Mouse (Mus musculus) olfactory bulb, adult 2 months (tissue): Measurements from ENCODE around the gene Klf2. TPM values are rescaled to one million over a fixed set of nuclear protein-coding genes. Genes with fewer than 3 reads are reported as not detected.
A peak's percentile ranks its signal among the peaks of the same experiment; 100 is the strongest.

ENCODE experiments used
- H3K27ac ChIP-seq: fragments of 200-500 bp; 2 replicates; pipeline ENCODE4 v1.5.1; 2012; ENCODE audit warnings: low read depth, low read length; ENCODE audit not compliant: insufficient read depth
- H3K4me1 ChIP-seq: fragments of 200-500 bp; 2 replicates; pipeline ENCODE4 v1.6.1; 2012; ENCODE audit warnings: low read length; ENCODE audit not compliant: control insufficient read depth, insufficient read depth
- H3K4me3 ChIP-seq: fragments of 200-500 bp; 2 replicates; pipeline ENCODE4 v1.5.1; 2012; ENCODE audit warnings: mild to moderate bottlenecking, low read depth, low read length, moderate library complexity; ENCODE audit not compliant: insufficient read depth
- CTCF ChIP-seq: fragments of 200-500 bp; IDR thresholded peaks from 2 replicates; pipeline ENCODE4 v1.5.1; 2012; ENCODE audit warnings: low read depth, mild to moderate bottlenecking, low read length, moderate library complexity; ENCODE audit not compliant: insufficient read depth
- POLR2A ChIP-seq: fragments of 200-500 bp; IDR thresholded peaks from 2 replicates; pipeline ENCODE4 v1.6.1; 2012; ENCODE audit warnings: mild to moderate bottlenecking, low read depth, low read length, moderate library complexity; ENCODE audit not compliant: insufficient read depth
- WGBS: fragments of 180-500 bp; shearing (Covaris S2); methylation state at CpG from one replicate; pipeline ENCODE4 v1.1.7; 2018; 5-methylcytosine and 5-hydroxymethylcytosine counted together
- polyA plus RNA-seq: library from polyadenylated mRNA; stranded (reverse); fragments of >200 nt; gene quantifications from 2 replicates; pipeline ENCODE4 v1.2.4, GENCODE M21; 2012; ENCODE audit warnings: low replicate concordance; ENCODE audit not compliant: missing spikeins, insufficient read depth, insufficient read length

Gene Klf2
- polyA plus RNA-seq, 1 experiment, result not detected

DNA sequence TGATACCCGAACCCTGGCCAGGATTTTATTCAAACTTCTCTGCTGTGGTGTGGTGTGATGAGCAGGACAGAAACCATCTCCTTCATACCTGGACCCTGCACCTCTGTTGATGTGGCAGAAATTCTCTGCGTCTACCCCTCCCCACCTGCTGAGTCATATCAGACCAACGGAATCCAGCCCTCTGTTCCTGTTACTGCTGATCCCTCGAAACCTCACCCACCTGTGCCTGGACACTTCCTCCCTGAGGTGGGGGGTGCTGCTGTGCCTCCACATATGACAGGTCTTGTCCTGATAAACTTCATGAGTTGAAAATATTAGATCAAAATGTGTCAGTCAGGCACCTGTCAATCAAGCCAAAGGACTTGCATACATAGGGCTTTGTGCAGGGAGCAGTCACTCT lies 33.5 kb upstream of the Klf2 start:
- no peak for TF ChIP-seq POLR2A
- no peak for TF ChIP-seq CTCF
- H3K27ac ChIP-seq, result no peak overlapping the region
- no peaks in the 10 kb centered on the region for H3K4me1 ChIP-seq
- H3K4me3 ChIP-seq, result no peak overlapping the region
- 73% methylated on average over 4 of the region's 4 CpGs for WGBS

DNA sequence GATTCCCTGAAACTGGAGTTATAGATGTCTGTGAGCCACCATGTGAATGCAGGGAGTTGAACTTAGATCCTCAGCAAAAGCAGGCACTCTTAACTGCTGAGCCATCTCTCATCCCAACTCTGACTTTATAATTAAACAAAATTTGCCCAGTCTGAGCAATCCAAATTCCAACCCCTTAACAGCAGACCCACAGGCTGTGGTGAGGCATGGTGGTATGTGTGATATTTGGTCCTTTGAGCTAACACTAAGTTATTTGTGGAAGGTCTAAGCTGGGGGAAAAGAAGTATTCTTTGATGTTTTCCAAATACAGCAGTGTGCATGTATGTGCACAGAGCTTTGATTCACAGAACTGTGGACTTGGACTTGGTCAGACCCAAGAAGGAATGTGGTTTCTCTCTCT lies 29.8 kb upstream of the Klf2 start:
- Histone ChIP-seq H3K4me3 (no peak overlapping the region), H3K4me1 (no peaks in the 10 kb centered on the region), H3K27ac (no peak overlapping the region)
- TF ChIP-seq POLR2A (no peak), CTCF (no peak)

- no peak for TF ChIP-seq CTCF
- TF ChIP-seq POLR2A, result no peak
- no peak overlapping the region for H3K27ac ChIP-seq
- WGBS, result 87% methylated on average over 2 of the region's 2 CpGs
These were observed 27.7 kb upstream of the Klf2 start for GRCm38 (mm10) chr8:72291104-72291503.

DNA sequence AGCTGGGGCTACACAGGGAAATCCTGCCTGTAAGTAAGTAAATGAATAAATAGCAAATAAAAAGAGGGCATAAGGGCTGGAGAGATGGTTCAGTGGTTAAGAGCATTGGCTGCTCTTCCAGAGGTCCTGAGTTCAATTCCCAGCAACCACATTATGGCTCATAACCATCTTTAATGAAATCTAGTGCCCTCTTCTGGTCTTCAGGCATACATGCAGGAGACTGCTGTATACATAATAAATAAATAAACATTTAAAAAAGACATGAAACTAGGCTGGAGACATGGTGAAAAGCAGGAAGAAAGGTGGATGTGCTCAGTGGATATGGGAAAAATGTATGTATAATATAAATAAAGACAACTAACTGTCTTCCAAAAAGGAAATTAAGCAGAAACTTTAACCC lies 25.5 kb upstream of the Klf2 start:
- peaks cover 6% of the 10 kb centered on the region for H3K4me1 ChIP-seq
- H3K27ac ChIP-seq, result no peak overlapping the region
- TF ChIP-seq CTCF (no peak), POLR2A (no peak)
- H3K4me3 ChIP-seq, result no peak overlapping the region

More at GRCm38 (mm10) chr8:72291104-72291503, 27.7 kb upstream of the Klf2 start:
- Histone ChIP-seq H3K4me1 (peaks cover 6% of the 10 kb centered on the region), H3K4me3 (no peak overlapping the region)

DNA sequence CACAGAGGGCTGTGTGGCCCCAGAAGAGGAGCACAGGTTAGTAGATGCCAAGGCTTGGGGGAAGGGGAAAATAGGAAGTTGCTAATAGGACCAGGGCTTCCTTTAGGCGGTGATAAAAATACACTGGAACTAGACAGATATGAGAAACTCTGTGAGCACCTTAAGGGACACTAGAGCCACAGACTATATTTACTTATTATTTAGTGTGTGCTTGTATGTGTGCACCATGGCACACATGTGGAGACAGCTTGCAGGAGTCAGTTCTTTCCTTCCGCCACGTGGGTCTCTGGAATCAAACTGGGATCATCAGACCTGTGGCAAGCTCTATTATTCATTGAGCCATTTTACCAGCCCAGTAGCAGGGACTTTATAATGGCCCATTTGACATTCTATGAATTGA lies 23.7 kb upstream of the Klf2 start:
- 64% methylated on average over 3 of the region's 3 CpGs for WGBS
- TF ChIP-seq POLR2A (no peak), CTCF (no peak)
- Histone ChIP-seq H3K27ac (no peak overlapping the region), H3K4me3 (no peak overlapping the region), H3K4me1 (peaks cover 6% of the 10 kb centered on the region)

- Histone ChIP-seq H3K4me3 (no peak overlapping the region), H3K4me1 (peaks cover 6% of the 10 kb centered on the region), H3K27ac (peak overlapping the region; percentile 57; the same call in 1 of the 2 replicates)
- WGBS, result 12% methylated on average over 8 of the region's 8 CpGs
- no peak for TF ChIP-seq POLR2A
- TF ChIP-seq CTCF, result no peak
These were observed 23.2 kb upstream of the Klf2 start for GRCm38 (mm10) chr8:72295679-72296078.

- TF ChIP-seq CTCF, result no peak
- TF ChIP-seq POLR2A, result no peak
- no peak overlapping the region for H3K27ac ChIP-seq
- 94% methylated on average over 8 of the region's 8 CpGs for WGBS
- H3K4me1 ChIP-seq, result peaks cover 6% of the 10 kb centered on the region
- H3K4me3 ChIP-seq, result no peak overlapping the region
These were observed 22.3 kb upstream of the Klf2 start for GRCm38 (mm10) chr8:72296561-72296960.

DNA sequence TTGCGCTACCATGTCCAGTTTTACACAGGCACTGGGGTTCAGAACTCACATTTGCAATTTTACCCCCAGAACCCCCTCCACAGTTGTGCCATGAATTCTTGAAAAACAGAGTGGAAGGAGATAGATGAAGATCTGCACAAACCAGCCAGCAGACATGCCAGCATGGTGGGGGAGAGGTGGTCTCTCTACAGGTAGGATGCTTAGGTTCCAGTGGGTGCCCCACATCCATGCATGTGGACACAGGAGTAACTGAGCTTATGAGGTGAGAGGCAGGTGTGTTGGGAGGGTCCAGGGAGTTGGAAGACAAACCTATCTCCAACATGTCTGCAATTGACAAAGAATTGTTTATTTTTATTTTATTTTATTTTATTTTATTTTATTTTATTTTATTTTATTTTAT lies 19.9 kb upstream of the Klf2 start:
- WGBS, result 96% methylated on average over 1 of the region's 1 CpGs
- TF ChIP-seq POLR2A, result no peak
- TF ChIP-seq CTCF, result no peak
- no peak overlapping the region for H3K27ac ChIP-seq

DNA sequence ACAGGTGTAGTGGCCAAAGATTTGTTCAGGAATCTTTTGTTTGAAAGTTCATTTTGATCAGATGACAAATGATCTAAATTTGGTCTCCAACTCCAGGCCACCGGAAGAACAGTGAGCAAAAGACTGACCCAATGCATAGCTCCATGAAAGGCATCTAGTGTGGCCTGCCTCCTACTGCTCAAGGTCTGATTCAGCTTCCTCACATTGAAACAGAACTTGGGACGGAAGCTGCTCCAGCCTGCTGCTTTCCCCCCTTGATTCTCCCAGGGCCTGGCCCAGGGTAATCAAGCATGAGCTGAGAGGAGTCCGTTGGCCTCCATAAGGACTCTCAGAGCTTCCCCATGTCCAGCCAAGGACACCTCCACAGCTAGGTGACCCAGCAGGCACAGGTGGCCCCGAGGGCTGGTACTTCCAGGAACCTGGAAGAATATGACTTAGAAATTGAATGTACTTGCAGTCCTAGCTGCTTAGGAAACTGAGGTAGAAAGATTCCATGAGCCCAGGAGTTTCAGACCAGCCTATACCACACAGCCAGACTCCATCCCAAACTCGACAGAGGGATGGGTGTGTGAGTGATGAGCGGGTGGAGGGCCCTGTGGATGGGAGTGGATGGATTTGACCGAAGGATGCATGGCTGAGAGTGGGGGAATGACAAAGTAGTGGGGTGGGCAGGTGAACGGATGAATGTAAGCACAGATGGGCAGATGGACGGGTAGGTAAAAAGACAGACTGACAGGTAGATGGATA lies 18.0 kb upstream of the Klf2 start:
- TF ChIP-seq POLR2A (no peak), CTCF (no peak)
- 87% methylated on average over 9 of the region's 9 CpGs for WGBS
- Histone ChIP-seq H3K27ac (no peak overlapping the region), H3K4me3 (no peak overlapping the region), H3K4me1 (peaks cover 5% of the 10 kb centered on the region)

More for the DNA sequence above, 19.9 kb upstream of the Klf2 start:
- H3K4me3 ChIP-seq, result no peak overlapping the region
- peaks cover 9% of the 10 kb centered on the region for H3K4me1 ChIP-seq
